Mouse (Mus musculus) forebrain, embryonic 15.5 days (tissue): ENCODE data around the gene Trappc6a. TPM values are rescaled to one million over a fixed set of nuclear protein-coding genes. Genes with fewer than 3 reads are reported as not detected.
A peak's percentile ranks its signal among the peaks of the same experiment; 100 is the strongest.

Experiments used
- ATAC-seq: fragments of 200-750 bp; cut with Nextera tagmentation; replicated peaks from 2 replicates; pipeline ENCODE4 v1.8.0; 2017; ENCODE audit warnings: mild to moderate bottlenecking, moderate TSS enrichment, moderate library complexity
- H3K27ac ChIP-seq: fragments of 300-500 bp; sonication (generic); replicated peaks from 2 replicates; pipeline ENCODE4 v1.5.1; 2015; ENCODE audit warnings: mild to moderate bottlenecking, inconsistent platforms
- H3K27me3 ChIP-seq: fragments of 300-500 bp; sonication (generic); 2 replicates; pipeline ENCODE4 v1.6.1; 2015; ENCODE audit warnings: inconsistent platforms
- H3K36me3 ChIP-seq: fragments of 300-500 bp; sonication (generic); 2 replicates; pipeline ENCODE4 v1.6.1; 2015; ENCODE audit warnings: mild to moderate bottlenecking, inconsistent platforms
- H3K4me1 ChIP-seq: fragments of 300-500 bp; sonication (generic); 2 replicates; pipeline ENCODE4 v1.6.1; 2015; ENCODE audit warnings: inconsistent platforms
- H3K4me2 ChIP-seq: fragments of 300-500 bp; sonication (generic); replicated peaks from 2 replicates; pipeline ENCODE4 v1.6.1; 2015; ENCODE audit warnings: mild to moderate bottlenecking, inconsistent platforms
- H3K4me3 ChIP-seq: fragments of 300-500 bp; sonication (generic); 2 replicates; pipeline ENCODE4 v1.5.1; 2015; ENCODE audit warnings: mild to moderate bottlenecking, inconsistent platforms
- H3K9ac ChIP-seq: fragments of 300-500 bp; sonication (generic); replicated peaks from 2 replicates; pipeline ENCODE4 v1.6.1; 2015; ENCODE audit warnings: mild to moderate bottlenecking, inconsistent platforms
- H3K9me3 ChIP-seq: fragments of 300-500 bp; sonication (generic); 2 replicates; pipeline ENCODE4 v1.6.1; 2016; ENCODE audit warnings: inconsistent platforms
- WGBS: fragments of 180-500 bp; shearing (Covaris S2); methylation state at CpG from one replicate; pipeline ENCODE4 v1.1.7; 2015; ENCODE audit warnings: mixed read lengths; 5-methylcytosine and 5-hydroxymethylcytosine counted together
- polyA plus RNA-seq: library from polyadenylated mRNA; unstranded; fragments of >200 nt; fragmentation: Nextera tagmentation; extraction: Ambion mirVana; gene quantifications from 2 replicates; pipeline ENCODE4 v1.2.1, GENCODE M21; 2015

The Trappc6a gene
- polyA plus RNA-seq, 1 experiment from 2014 or later: 35.3 TPM

DNA sequence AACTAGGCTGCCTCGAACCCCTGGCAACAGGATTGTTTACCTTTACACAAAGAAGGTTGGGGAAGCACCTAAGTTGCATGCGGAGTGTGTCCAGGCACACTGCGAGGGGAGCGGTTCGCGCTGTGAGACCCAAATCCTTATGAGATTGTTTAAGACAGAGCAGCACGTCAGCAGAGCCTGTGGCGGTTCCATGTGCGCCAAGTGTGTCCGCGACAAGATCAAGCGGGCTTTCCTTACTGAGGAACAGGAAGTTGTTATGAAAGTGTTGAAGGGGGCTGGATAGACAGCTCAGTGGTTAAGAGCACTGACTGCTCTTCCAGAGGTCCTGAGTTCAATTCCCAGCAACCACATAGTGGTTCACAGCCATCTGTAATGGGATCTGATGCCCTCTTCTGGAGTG lies 39.9 kb upstream of the Trappc6a start:
- Histone ChIP-seq H3K4me3 (no peak overlapping the region), H3K27me3 (peaks cover 70% of the 10 kb centered on the region), H3K27ac (no peak overlapping the region), H3K4me2 (no peak overlapping the region), H3K4me1 (no peaks in the 10 kb centered on the region), H3K9ac (no peak overlapping the region), H3K36me3 (no peaks in the 10 kb centered on the region), H3K9me3 (no peaks in the 10 kb centered on the region)
- WGBS: 71% methylated on average over 12 of the region's 12 CpGs
- ATAC-seq: no peak

DNA sequence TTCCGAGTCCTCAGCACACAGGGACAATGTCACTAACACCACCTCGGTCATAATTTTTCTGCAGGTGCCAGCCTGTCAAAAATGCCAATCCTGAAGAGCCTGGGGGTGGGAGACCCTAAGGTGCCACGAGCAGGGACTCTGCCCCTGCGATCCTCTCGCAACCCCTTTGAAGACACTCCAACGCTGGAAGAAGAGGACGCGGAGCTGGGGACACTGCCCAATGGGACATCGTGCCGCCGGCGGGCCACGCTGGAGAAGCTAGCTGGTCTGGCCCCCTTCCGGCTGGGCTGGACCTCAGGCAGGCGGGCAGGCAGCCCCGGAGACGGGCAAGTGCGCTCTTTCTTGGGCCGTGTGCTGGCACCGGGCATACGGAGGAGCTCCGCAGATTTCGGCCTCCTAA lies 38.8 kb upstream of the Trappc6a start:
- no peak overlapping the region for H3K9ac ChIP-seq
- H3K27me3 ChIP-seq: peaks cover 75% of the 10 kb centered on the region
- H3K27ac ChIP-seq: no peak overlapping the region
- no peak overlapping the region for H3K4me2 ChIP-seq
- WGBS: 21% methylated on average over 23 of the region's 23 CpGs
- H3K36me3 ChIP-seq: no peaks in the 10 kb centered on the region
- peaks cover 7% of the 10 kb centered on the region; the same call in 1 of the 2 replicates for H3K4me1 ChIP-seq
- no peak for ATAC-seq
- H3K9me3 ChIP-seq: no peaks in the 10 kb centered on the region
- H3K4me3 ChIP-seq: no peak overlapping the region

DNA sequence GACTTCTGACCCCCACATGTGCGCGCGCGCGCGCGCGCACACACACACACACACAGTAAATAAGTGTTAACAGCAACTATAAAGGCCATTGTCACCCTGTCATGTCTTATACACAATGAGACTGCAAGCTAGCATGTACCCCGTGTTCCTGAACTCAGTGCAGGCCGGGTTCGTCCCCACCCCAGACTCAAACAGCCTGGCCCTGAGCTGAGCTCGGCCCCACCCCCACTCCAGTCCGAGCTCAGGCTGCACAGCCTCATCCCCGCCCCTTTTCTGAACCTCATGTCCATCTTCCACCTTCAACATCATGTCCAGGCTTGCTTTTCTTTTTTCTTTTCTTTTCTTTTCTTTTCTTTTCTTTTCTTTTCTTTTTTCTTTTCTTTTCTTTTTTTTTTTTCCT lies 37.9 kb upstream of the Trappc6a start:
- Histone ChIP-seq H3K9ac (no peak overlapping the region), H3K4me2 (no peak overlapping the region), H3K4me1 (peaks cover 11% of the 10 kb centered on the region; the same call in 1 of the 2 replicates), H3K4me3 (no peak overlapping the region), H3K9me3 (no peaks in the 10 kb centered on the region), H3K27ac (no peak overlapping the region), H3K27me3 (peaks cover 77% of the 10 kb centered on the region), H3K36me3 (no peaks in the 10 kb centered on the region)
- WGBS: 11% methylated on average over 14 of the region's 14 CpGs
- no peak for ATAC-seq

DNA sequence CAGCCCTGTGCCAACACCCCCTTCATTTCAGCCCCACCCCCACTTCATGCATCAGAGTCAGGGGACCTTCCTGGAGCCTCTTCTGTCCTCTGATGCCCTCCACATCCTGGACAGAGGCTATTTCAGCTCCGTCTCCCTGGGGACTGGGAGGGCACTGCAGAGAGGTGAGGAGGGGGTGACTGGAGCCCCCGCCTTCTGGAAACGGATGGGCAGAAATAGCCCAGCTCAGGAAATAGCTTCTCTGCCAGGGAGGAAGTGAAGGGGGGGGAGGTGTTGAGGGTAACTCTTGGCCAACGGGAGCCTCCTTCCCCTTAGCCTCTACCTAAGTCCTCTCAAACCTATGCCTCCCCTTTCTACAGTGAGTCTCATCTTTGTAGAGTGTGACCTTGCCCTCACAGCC lies 35.8 kb upstream of the Trappc6a start:
- Histone ChIP-seq H3K9me3 (no peaks in the 10 kb centered on the region), H3K4me2 (no peak overlapping the region), H3K4me1 (peaks cover 11% of the 10 kb centered on the region; the same call in 1 of the 2 replicates), H3K4me3 (no peak overlapping the region), H3K9ac (no peak overlapping the region), H3K27ac (no peak overlapping the region), H3K27me3 (peaks cover 74% of the 10 kb centered on the region), H3K36me3 (no peaks in the 10 kb centered on the region)
- 51% methylated on average over 4 of the region's 4 CpGs for WGBS
- ATAC-seq: no peak

DNA sequence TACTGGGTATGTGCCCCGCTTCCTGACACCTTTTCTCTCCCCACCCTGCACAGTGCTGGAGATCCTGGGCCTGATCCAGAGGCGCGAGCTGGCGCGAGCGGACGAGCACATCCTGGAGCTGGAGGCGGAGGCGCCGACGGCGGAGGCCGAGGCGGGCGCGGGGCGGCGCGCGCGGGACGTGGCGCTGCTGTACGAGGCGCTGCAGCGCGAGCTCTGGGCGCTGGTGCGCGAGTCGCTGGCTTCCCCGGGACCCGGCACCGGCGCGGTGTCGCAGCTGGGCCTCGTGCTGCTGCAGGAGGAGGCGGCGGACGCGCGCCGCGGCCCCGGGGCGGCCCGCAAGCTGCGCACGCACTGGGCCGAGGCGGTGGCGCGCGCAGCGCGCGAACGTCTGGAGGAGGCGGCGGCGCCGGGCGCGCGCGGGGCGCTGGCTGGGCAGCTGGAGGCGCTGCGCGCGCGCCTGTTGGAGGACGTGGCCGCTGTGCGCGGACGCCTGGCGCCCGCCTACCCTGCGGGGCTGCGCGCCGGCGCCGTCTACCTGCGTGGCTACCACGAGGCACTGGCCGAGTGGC lies 34.2 kb upstream of the Trappc6a start:
- H3K27ac ChIP-seq: peak overlapping the region; percentile 72
- H3K4me1 ChIP-seq: peaks cover 11% of the 10 kb centered on the region; the same call in 1 of the 2 replicates
- under 1% methylated on average over 76 of the region's 89 CpGs for WGBS
- H3K9ac ChIP-seq: peak overlapping the region; percentile 64
- H3K4me2 ChIP-seq: peak overlapping the region; percentile 83
- peak; percentile 89 for ATAC-seq
- H3K4me3 ChIP-seq: peak overlapping the region; percentile 58
- peaks cover 72% of the 10 kb centered on the region for H3K27me3 ChIP-seq
- no peaks in the 10 kb centered on the region for H3K36me3 ChIP-seq
- no peaks in the 10 kb centered on the region for H3K9me3 ChIP-seq

DNA sequence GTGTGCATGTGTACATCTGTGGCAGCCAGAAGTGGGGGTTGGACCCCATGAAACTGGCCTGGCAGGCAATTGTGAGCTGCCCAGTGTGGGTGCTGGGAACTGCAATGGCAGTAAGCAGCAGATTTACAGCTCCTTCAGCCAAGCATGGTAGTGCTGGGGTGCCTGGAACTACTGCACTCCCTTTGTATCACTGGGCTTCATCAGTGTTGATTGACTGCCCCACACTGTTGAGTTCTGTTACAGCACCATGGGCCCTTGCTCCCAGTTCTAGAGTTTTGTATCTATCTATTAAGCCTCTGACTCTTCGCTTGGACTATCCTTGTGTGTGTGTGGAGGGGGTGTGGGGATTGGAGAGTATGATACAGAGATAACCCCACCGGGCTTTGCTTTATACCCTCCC lies 31.1 kb upstream of the Trappc6a start:
- Histone ChIP-seq H3K27me3 (peaks cover 49% of the 10 kb centered on the region), H3K9me3 (no peaks in the 10 kb centered on the region), H3K36me3 (no peaks in the 10 kb centered on the region), H3K4me1 (peaks cover 11% of the 10 kb centered on the region; the same call in 1 of the 2 replicates), H3K4me3 (no peak overlapping the region), H3K27ac (no peak overlapping the region), H3K9ac (no peak overlapping the region), H3K4me2 (no peak overlapping the region)
- WGBS: 63% methylated on average over 2 of the region's 2 CpGs
- ATAC-seq: no peak

DNA sequence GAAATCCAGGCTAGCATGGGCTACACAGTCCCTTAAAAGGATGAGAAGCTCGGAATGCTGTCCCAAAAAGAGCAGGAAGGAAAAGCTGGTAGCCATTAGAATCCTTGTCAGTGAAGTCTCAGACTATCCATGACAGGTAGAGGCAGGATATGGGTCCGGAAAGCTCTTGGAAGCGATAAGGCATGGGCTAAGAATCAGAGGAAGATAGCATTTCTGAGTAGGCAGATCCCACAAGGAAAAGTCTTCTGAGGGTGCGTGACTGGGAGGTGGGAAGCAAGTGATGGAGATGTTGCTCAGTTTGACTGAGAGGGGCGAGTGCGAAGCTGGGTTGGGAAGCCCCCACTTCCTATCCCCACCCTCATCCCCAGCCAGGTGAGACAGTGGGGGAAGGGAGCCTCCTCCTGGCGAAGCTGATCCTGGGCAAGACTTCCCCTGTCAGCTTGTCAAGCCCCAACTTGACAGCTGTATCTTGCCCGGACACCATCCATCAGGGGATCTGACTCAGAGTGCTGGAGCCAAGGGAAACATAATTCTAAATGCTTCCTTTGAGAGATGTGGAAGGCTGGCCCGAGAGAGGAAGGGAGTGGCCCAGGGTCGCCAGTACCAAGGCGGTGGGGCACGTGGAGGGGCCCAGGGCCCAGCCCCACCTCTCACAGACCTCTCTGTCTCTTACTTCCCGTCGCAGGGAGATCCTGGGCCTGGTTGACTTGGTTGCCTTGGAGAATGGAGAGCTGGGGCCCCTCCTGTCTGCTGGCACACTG lies 30.4 kb upstream of the Trappc6a start:
- H3K36me3 ChIP-seq: no peaks in the 10 kb centered on the region
- H3K4me1 ChIP-seq: peaks cover 11% of the 10 kb centered on the region; the same call in 1 of the 2 replicates
- whole genome bisulfite sequencing: 30% methylated on average over 14 of the region's 14 CpGs
- H3K9ac ChIP-seq: no peak overlapping the region
- no peak overlapping the region for H3K4me2 ChIP-seq
- ATAC-seq: no peak
- peaks cover 42% of the 10 kb centered on the region for H3K27me3 ChIP-seq
- H3K4me3 ChIP-seq: no peak overlapping the region
- H3K9me3 ChIP-seq: no peaks in the 10 kb centered on the region
- no peak overlapping the region for H3K27ac ChIP-seq

DNA sequence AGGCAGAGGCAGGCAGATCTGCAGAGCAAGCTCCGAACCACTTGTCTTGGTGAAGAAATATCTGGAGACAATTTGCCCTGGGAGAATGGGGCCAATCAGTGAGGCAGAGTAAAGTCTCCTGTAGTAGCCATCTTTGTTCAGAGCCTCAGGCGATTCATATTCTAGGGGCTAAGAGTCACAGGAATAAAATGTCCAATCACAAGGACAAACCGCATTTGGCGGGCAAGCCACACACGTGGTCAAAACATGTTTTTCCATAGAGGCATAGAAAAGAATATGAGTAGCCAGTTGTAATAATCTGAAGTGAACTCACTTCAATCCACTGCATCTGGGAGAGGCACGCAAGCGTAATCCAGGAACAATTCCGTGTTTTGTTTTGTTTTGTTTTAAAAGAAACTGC lies 24.9 kb upstream of the Trappc6a start:
- 80% methylated on average over 8 of the region's 8 CpGs for WGBS
- Histone ChIP-seq H3K4me3 (no peak overlapping the region), H3K27ac (no peak overlapping the region), H3K27me3 (peaks cover 20% of the 10 kb centered on the region), H3K9ac (no peak overlapping the region), H3K36me3 (no peaks in the 10 kb centered on the region), H3K4me2 (no peak overlapping the region), H3K9me3 (no peaks in the 10 kb centered on the region), H3K4me1 (no peaks in the 10 kb centered on the region)
- no peak for ATAC-seq

DNA sequence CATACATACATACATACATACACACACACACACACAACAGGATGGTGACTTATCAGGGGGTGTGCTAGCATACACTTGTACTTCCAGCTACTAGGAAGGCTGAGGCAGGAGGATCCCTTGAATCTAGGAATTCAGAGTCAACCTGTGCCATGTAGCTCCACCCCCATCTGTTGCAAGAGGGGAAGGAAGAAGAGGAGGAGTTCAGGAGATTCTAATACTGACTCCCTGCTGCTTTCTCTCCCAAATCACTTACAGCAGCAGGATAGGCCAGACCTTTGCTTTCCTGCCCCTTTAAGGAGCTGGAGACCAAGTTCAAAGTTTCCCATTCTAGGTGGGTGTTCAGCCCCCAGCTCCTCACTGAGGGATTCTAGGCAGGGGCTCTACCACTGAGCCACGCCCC lies 22.7 kb upstream of the Trappc6a start:
- Histone ChIP-seq H3K9me3 (no peaks in the 10 kb centered on the region), H3K4me3 (no peak overlapping the region), H3K27ac (no peak overlapping the region), H3K9ac (no peak overlapping the region), H3K36me3 (no peaks in the 10 kb centered on the region), H3K27me3 (peaks cover 36% of the 10 kb centered on the region), H3K4me2 (no peak overlapping the region), H3K4me1 (0 out of 2 replicates have a peak, but pooled peaks cover 6% of the 10 kb centered on the region)
- no peak for ATAC-seq
- 83% methylated on average over 1 of the region's 1 CpGs for WGBS

DNA sequence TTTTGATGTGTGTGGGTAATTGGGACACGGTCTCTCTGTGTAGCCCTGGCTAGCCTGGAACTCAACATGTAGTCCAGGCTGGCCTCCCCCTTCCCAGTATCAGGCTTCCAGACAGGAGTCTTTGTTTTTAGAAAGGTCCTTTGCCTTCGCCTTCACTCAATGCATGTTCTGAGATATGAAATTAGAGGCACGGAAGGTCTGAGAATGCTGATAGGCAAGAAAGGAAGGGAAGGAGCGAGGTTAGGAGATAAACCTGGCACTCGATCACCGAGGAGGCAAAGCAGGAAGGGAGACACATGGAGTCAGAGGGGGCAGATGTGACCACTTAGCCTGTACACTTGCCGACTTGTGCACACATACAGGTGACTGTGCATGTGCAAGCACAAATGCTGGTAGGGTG lies 21.6 kb upstream of the Trappc6a start:
- ATAC-seq: no peak
- 93% methylated on average over 7 of the region's 7 CpGs for WGBS
- H3K27me3 ChIP-seq: peaks cover 46% of the 10 kb centered on the region

DNA sequence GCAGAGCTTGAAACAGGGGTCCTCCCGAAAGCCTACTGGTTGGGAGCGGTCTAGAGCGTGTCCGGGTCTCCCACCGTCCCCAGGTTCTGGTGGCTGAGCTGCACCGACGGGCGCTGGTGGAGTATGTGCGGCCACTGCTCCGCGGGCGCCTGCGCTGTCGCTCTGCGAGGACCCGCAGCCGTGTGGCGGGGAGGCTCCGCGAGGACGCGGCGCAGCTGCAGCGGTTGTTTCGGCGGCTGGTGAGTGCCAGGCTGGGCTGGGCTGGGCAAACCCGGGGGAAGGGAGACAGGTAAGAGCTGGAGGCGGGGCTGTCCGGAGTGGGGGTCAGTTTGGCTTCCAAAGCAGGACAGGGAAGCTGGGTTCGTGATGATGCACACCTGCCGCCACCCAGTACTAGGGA lies 18.7 kb upstream of the Trappc6a start:
- Histone ChIP-seq H3K4me3 (peak overlapping the region; percentile 24), H3K4me1 (peaks cover 11% of the 10 kb centered on the region), H3K9ac (peak overlapping the region; percentile 8; the same call in 1 of the 2 replicates), H3K4me2 (peak overlapping the region; percentile 36), H3K27ac (no peak overlapping the region), H3K9me3 (no peaks in the 10 kb centered on the region), H3K36me3 (no peaks in the 10 kb centered on the region), H3K27me3 (peaks cover 52% of the 10 kb centered on the region)
- WGBS: under 1% methylated on average over 30 of the region's 31 CpGs
- peak; percentile 61; the same call in 1 of the 2 replicates for ATAC-seq

More for the DNA sequence above, 21.6 kb upstream of the Trappc6a start:
- Histone ChIP-seq H3K4me3 (no peak overlapping the region), H3K4me1 (peaks cover 7% of the 10 kb centered on the region; the same call in 1 of the 2 replicates), H3K36me3 (no peaks in the 10 kb centered on the region), H3K27ac (no peak overlapping the region), H3K4me2 (no peak overlapping the region), H3K9me3 (no peaks in the 10 kb centered on the region), H3K9ac (no peak overlapping the region)

DNA sequence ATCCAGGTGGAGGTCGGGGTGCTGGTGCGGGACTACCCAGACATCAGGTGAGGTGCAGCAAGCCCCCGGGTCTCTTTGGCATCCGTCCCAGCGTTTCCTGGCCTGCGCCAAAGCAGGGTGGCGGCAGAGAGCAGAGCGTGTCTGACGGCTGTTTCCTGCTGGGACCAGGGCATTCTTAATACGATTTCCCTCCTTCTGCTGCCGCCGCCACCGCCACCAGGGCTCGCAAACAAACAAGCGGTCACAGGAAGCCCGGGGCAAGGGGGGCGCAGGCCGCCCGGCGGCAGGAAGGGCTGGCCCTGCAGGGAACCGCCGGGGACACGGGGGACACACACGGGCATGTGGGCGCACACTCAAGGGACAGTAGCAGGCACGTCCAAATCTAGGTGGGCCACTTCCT lies 16.5 kb upstream of the Trappc6a start:
- no peak overlapping the region; the same call in 1 of the 2 replicates for H3K4me2 ChIP-seq
- ATAC-seq: no peak
- no peak overlapping the region for H3K27ac ChIP-seq
- no peaks in the 10 kb centered on the region for H3K36me3 ChIP-seq
- 2% methylated on average over 26 of the region's 26 CpGs for WGBS
- H3K9ac ChIP-seq: no peak overlapping the region
- peaks cover 50% of the 10 kb centered on the region for H3K27me3 ChIP-seq
- H3K4me3 ChIP-seq: no peak overlapping the region
- peaks cover 11% of the 10 kb centered on the region for H3K4me1 ChIP-seq
- no peaks in the 10 kb centered on the region for H3K9me3 ChIP-seq
